Mouse (Mus musculus) E14TG2a.4 (cell line): ENCODE results near the gene Hao1.

Experiments
- CTCF ChIP-seq: conservative IDR thresholded peaks from 2 replicates; pipeline ENCODE4 v1.5.1; 2014; ENCODE audit warnings: low read length
- NANOG ChIP-seq: IDR thresholded peaks from 2 replicates; pipeline ENCODE4 v1.6.1; 2014; ENCODE audit warnings: borderline replicate concordance, low read length, mixed read lengths
- POU5F1 ChIP-seq: IDR thresholded peaks from 2 replicates; pipeline ENCODE4 v1.6.1; 2014; ENCODE audit warnings: low read length, borderline replicate concordance

GRCm38 (mm10) chr2:134465132-134465531 is 89.0 kb downstream of the Hao1 start:
- TF ChIP-seq CTCF (no peak), POU5F1 (no peak), NANOG (no peak)
